Mouse (Mus musculus): ENCODE measurements around the gene Prcd. TPM values are rescaled to one million over a fixed set of nuclear protein-coding genes. Genes with fewer than 3 reads are reported as not detected.
"Not testable (repeated sequence)": the region's sequence is repeated elsewhere in the genome, so short reads cannot be mapped to it uniquely, and the experiment has no call there.

Gene Prcd
- polyA plus RNA-seq, 1 experiment from 2014 or later: 0.23 TPM

DNA sequence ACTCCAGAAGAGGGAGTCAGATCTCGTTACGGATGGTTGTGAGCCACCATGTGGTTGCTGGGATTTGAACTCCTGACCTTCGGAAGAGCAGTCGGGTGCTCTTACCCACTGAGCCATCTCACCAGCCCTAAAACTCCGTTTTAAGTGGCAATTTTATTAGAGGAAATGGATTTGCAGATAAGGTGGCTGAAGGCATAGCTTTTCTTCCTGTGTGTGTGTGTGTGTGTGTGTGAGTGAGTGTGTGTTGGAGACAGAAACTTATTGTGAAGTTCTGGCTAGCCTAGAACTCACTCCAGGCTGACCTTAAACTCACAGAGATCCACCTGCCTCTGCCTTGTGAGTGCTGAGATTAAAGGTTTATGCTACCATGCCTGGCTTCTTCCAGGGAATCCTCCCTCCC lies 13.7 kb downstream of the Prcd start:
- H3K27me3 ChIP-seq (ENCODE audit: control insufficient read depth, insufficient read depth, low read length); H3K9me3 ChIP-seq (ENCODE audit: control insufficient read depth, low read length); H3K27ac ChIP-seq (ENCODE audit: low read depth, low read length); ATAC-seq (replicated peaks; ENCODE audit: low FRiP score); H3K36me3 ChIP-seq (ENCODE audit: control insufficient read depth, insufficient read depth, low read length); H3K4me3 ChIP-seq (ENCODE audit: low read depth, low read length); H3K4me2 ChIP-seq (ENCODE audit: low read depth, low read length, severe bottlenecking); DNase-seq (ENCODE audit: low spot score); H3K9ac ChIP-seq (ENCODE audit: low read length); H3K4me1 ChIP-seq (replicated peaks; ENCODE audit: control insufficient read depth, insufficient read depth, low read length): not testable (repeated sequence)
- WGBS: 97% methylated on average over 3 of the region's 5 CpGs

DNA sequence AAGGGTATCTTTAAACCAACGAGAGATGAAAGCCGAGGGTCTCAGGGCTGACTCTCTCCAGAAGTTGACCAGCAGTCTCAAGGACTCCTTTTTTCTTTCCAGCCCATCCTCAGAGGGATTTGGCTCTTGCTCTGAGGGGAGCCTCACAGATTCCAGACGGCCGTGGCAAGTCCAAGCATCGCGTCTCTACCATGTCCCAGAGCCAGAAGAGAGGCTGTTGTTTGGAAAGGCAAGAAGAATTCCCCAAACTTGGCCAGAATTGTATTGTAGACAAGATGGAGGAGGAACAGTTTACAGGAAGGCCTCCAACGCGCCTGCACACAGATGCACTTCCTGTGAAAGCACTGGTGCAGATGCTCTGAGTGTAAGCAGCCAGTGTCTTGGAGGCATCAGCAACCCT lies 14.6 kb downstream of the Prcd start:
- Histone ChIP-seq H3K4me1 (replicated peaks; ENCODE audit: control insufficient read depth, insufficient read depth, low read length) (peaks cover 9% of the 10 kb centered on the region; the same call in 1 of the 2 replicates), H3K4me2 (ENCODE audit: low read depth, low read length, severe bottlenecking) (no peak overlapping the region), H3K27me3 (ENCODE audit: control insufficient read depth, insufficient read depth, low read length) (no peaks in the 10 kb centered on the region), H3K9me3 (ENCODE audit: control insufficient read depth, low read length) (no peaks in the 10 kb centered on the region), H3K9ac (ENCODE audit: low read length) (no peak overlapping the region), H3K27ac (ENCODE audit: low read depth, low read length) (no peak overlapping the region), H3K36me3 (ENCODE audit: control insufficient read depth, insufficient read depth, low read length) (no peaks in the 10 kb centered on the region), H3K4me3 (ENCODE audit: low read depth, low read length) (no peak overlapping the region)
- DNase-seq (ENCODE audit: low spot score) (no peak), ATAC-seq (replicated peaks; ENCODE audit: low FRiP score) (no peak)
- 86% methylated on average over 8 of the region's 8 CpGs for WGBS

DNA sequence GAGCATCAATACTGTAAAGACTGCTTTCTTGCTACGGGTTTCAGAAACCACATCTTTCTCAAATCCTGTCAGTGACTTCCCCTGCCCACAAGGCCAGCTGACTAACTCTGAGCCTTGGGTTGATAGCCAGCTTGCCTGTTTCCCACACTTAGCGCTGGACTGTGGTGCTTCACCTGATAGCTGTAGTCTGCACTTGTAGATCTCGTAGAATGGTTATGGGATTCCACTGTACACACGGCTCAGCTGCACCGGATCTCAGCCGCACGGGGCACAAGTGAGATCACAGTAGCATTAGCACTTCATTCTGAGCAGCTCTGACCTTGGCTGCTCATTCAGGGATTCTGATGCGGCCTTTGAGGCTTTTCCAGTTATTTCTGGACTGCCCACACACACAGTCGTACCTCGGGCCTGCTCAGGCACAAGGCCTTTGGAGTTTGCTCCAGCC lies 15.1 kb downstream of the Prcd start:
- H3K36me3 ChIP-seq (ENCODE audit: control insufficient read depth, insufficient read depth, low read length): no peaks in the 10 kb centered on the region
- H3K4me2 ChIP-seq (ENCODE audit: low read depth, low read length, severe bottlenecking): no peak overlapping the region
- DNase-seq (ENCODE audit: low spot score): no peak
- no peak for ATAC-seq (replicated peaks; ENCODE audit: low FRiP score)
- no peaks in the 10 kb centered on the region for H3K27me3 ChIP-seq (ENCODE audit: control insufficient read depth, insufficient read depth, low read length)
- 82% methylated on average over 10 of the region's 10 CpGs for WGBS
- peaks cover 7% of the 10 kb centered on the region; the same call in 1 of the 2 replicates for H3K4me1 ChIP-seq (replicated peaks; ENCODE audit: control insufficient read depth, insufficient read depth, low read length)
- no peak overlapping the region for H3K9ac ChIP-seq (ENCODE audit: low read length)
- no peaks in the 10 kb centered on the region for H3K9me3 ChIP-seq (ENCODE audit: control insufficient read depth, low read length)
- no peak overlapping the region for H3K4me3 ChIP-seq (ENCODE audit: low read depth, low read length)
- H3K27ac ChIP-seq (ENCODE audit: low read depth, low read length): no peak overlapping the region

DNA sequence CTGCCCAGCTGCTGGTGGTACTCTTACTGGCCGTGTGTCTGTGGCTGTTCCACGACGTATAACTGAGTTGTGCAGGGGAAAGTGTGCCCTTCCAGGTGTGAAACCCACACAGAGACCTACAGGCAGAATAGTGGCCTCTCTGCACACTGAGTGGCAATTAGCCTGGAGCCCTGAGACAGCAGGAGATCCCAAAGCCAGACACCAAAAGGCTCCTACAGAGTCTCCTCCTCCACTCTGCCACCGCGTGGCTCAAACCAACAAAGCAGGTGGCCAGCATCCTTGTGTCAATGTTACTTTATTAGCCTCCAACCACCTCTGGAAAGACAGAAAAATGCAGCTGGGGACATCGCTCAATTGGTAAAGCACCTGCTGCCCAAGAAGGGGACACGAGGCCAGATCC lies 15.5 kb downstream of the Prcd start:
- Histone ChIP-seq H3K36me3 (ENCODE audit: control insufficient read depth, insufficient read depth, low read length) (peaks cover 2% of the 10 kb centered on the region; the same call in 1 of the 2 replicates), H3K4me3 (ENCODE audit: low read depth, low read length) (no peak overlapping the region), H3K9ac (ENCODE audit: low read length) (no peak overlapping the region), H3K27ac (ENCODE audit: low read depth, low read length) (no peak overlapping the region), H3K27me3 (ENCODE audit: control insufficient read depth, insufficient read depth, low read length) (no peaks in the 10 kb centered on the region), H3K4me2 (ENCODE audit: low read depth, low read length, severe bottlenecking) (no peak overlapping the region), H3K4me1 (replicated peaks; ENCODE audit: control insufficient read depth, insufficient read depth, low read length) (peaks cover 7% of the 10 kb centered on the region; the same call in 1 of the 2 replicates), H3K9me3 (ENCODE audit: control insufficient read depth, low read length) (no peaks in the 10 kb centered on the region)
- DNase-seq (ENCODE audit: low spot score) (no peak), ATAC-seq (replicated peaks; ENCODE audit: low FRiP score) (no peak)
- 43% methylated on average over 7 of the region's 7 CpGs for WGBS

DNA sequence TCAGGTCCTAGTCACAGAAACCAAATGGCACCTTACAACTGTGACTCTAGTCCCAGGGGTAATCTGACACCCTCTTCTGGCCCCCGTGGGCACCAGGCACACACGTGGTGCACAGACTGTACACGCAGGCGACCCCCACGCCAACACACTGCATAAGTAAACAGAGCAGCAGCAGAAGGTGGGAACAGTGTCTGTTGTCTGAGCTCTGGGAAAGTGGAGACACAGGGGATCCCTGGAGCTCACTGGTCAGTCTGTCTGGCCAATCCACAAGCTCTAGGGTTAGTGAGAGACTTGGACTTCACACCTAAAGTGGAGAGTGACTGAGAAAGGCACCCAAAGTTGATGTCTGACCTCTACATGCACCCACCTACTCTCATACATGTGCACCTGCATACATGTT lies 16.0 kb downstream of the Prcd start:
- no peak overlapping the region for H3K4me2 ChIP-seq (ENCODE audit: low read depth, low read length, severe bottlenecking)
- no peak for DNase-seq (ENCODE audit: low spot score)
- no peaks in the 10 kb centered on the region for H3K9me3 ChIP-seq (ENCODE audit: control insufficient read depth, low read length)
- H3K4me3 ChIP-seq (ENCODE audit: low read depth, low read length): no peak overlapping the region
- peaks cover 7% of the 10 kb centered on the region; the same call in 1 of the 2 replicates for H3K36me3 ChIP-seq (ENCODE audit: control insufficient read depth, insufficient read depth, low read length)
- H3K27ac ChIP-seq (ENCODE audit: low read depth, low read length): no peak overlapping the region
- H3K27me3 ChIP-seq (ENCODE audit: control insufficient read depth, insufficient read depth, low read length): no peaks in the 10 kb centered on the region
- 51% methylated on average over 5 of the region's 5 CpGs for WGBS
- peaks cover 7% of the 10 kb centered on the region; the same call in 1 of the 2 replicates for H3K4me1 ChIP-seq (replicated peaks; ENCODE audit: control insufficient read depth, insufficient read depth, low read length)
- ATAC-seq (replicated peaks; ENCODE audit: low FRiP score): no peak
- no peak overlapping the region for H3K9ac ChIP-seq (ENCODE audit: low read length)

DNA sequence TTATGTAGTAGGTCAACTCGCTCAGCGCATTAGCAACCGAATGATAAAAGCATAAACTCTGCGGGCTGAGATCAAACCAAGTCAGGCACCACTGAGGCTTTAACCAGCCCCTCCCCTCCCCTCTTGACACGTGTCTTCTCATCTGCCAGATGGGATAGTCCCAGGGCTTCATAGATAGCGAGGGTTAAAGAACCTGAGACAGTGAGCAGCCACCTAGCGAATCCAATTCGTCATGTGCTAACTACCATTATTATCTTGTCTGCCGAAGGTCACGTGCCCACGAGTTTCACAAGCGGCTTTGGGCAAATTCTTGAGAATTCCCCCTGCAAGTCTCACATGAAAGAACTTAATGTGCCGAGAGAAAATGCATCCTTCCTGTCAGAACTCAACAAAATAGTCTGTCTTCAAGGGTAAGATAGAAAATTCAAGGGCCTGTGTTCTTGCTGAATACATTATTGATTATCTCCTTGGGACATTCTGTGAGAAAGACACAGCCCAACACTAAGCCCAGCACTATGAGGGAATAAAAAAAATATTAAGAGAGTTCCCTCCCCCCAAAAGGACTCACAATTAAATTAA lies 16.5 kb downstream of the Prcd start:
- peaks cover 7% of the 10 kb centered on the region; the same call in 1 of the 2 replicates for H3K4me1 ChIP-seq (replicated peaks; ENCODE audit: control insufficient read depth, insufficient read depth, low read length)
- ATAC-seq (replicated peaks; ENCODE audit: low FRiP score): no peak
- 72% methylated on average over 13 of the region's 13 CpGs for WGBS
- no peak overlapping the region for H3K27ac ChIP-seq (ENCODE audit: low read depth, low read length)
- H3K4me2 ChIP-seq (ENCODE audit: low read depth, low read length, severe bottlenecking): no peak overlapping the region
- no peak overlapping the region for H3K4me3 ChIP-seq (ENCODE audit: low read depth, low read length)
- no peaks in the 10 kb centered on the region for H3K27me3 ChIP-seq (ENCODE audit: control insufficient read depth, insufficient read depth, low read length)
- no peaks in the 10 kb centered on the region for H3K9me3 ChIP-seq (ENCODE audit: control insufficient read depth, low read length)
- DNase-seq (ENCODE audit: low spot score): no peak
- H3K36me3 ChIP-seq (ENCODE audit: control insufficient read depth, insufficient read depth, low read length): peaks cover 11% of the 10 kb centered on the region; the same call in 1 of the 2 replicates
- H3K9ac ChIP-seq (ENCODE audit: low read length): no peak overlapping the region

DNA sequence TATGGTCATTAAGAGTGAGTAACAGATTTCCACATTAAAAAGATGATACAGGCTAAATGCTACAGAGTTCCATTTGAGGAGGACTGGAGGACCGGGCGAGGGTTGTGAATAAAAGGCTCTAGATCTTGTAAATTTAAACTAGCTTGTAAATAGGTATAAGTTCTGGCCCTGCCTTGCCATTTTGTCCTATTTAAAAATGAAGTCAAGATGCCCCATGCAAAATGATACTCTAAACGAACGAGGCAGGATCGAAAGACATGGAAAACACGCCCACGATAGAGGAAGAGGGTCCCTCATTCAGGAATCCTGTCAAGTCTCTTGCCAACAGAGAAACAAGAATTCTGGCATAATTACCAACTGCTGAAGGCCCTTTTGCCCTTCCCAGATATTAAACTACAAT lies 17.1 kb downstream of the Prcd start:
- H3K9me3 ChIP-seq (ENCODE audit: control insufficient read depth, low read length): no peaks in the 10 kb centered on the region
- ATAC-seq (replicated peaks; ENCODE audit: low FRiP score) (no peak), DNase-seq (ENCODE audit: low spot score) (no peak)
- WGBS: 82% methylated on average over 7 of the region's 7 CpGs
- no peak overlapping the region; the same call in 1 of the 2 replicates for H3K4me2 ChIP-seq (ENCODE audit: low read depth, low read length, severe bottlenecking)
- H3K36me3 ChIP-seq (ENCODE audit: control insufficient read depth, insufficient read depth, low read length): peaks cover 13% of the 10 kb centered on the region
- H3K27ac ChIP-seq (ENCODE audit: low read depth, low read length): no peak overlapping the region
- H3K4me1 ChIP-seq (replicated peaks; ENCODE audit: control insufficient read depth, insufficient read depth, low read length): peaks cover 7% of the 10 kb centered on the region; the same call in 1 of the 2 replicates
- no peak overlapping the region for H3K9ac ChIP-seq (ENCODE audit: low read length)
- H3K4me3 ChIP-seq (ENCODE audit: low read depth, low read length): 0 out of 2 replicates have a peak overlapping the region, but pooled peaks have one; percentile 81
- no peaks in the 10 kb centered on the region for H3K27me3 ChIP-seq (ENCODE audit: control insufficient read depth, insufficient read depth, low read length)

DNA sequence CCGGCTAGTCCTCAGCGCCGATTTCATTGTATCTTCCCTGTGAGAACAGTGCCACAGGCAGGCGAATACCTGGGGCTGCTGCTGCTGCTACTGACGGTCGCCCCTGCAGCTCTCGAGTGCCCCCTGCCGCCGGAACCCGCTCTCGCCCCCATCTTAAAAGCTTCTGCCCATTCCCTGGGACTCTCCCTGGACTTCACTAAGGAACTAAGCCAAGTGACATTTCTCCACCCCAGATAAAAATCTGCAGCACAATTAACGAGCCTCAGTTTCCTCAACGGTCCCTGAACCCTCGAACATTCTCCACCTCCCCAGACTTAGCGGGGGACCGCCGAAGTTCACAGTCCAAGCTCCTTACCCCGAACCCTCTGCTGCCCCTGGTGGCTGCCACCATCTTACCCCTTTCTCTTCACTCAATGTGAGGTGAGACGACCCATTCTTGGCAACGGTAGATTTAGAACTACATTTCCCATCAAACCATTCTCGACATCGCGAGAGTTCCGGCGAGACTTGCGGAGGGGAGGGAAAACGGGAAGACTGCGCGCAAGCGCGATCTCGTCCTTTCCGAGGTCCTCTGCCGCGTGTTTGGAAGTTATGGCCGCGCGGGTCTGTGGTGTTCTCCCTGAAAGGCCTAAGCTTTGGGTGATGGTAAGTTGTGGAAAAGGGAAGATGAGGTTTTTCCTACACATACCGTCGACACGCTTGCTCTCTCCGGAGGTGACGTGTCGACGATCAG lies 17.9 kb downstream of the Prcd start:
- Histone ChIP-seq H3K4me3 (ENCODE audit: low read depth, low read length) (peak overlapping the region; percentile 81), H3K9ac (ENCODE audit: low read length) (peak overlapping the region; percentile 83), H3K4me2 (ENCODE audit: low read depth, low read length, severe bottlenecking) (peak overlapping the region; percentile 86), H3K27ac (ENCODE audit: low read depth, low read length) (0 out of 2 replicates have a peak overlapping the region, but pooled peaks have one; percentile 33), H3K9me3 (ENCODE audit: control insufficient read depth, low read length) (no peaks in the 10 kb centered on the region), H3K36me3 (ENCODE audit: control insufficient read depth, insufficient read depth, low read length) (peaks cover 18% of the 10 kb centered on the region), H3K4me1 (replicated peaks; ENCODE audit: control insufficient read depth, insufficient read depth, low read length) (peaks cover 7% of the 10 kb centered on the region; the same call in 1 of the 2 replicates), H3K27me3 (ENCODE audit: control insufficient read depth, insufficient read depth, low read length) (no peaks in the 10 kb centered on the region)
- WGBS: 1% methylated on average over 45 of the region's 45 CpGs
- DNase-seq (ENCODE audit: low spot score) (peak; percentile 98), ATAC-seq (replicated peaks; ENCODE audit: low FRiP score) (peak; percentile 85)

Data from forebrain, embryonic 11.5 days (tissue).